21 mouse cellular contexts compared by ENCODE assay signal in genomic region chr17:71935336-71935735, GRCm38 (mm10).
"Had no signal": no experiment of that assay in that cellular context is flagged by ENCODE, and none has a peak within 500 bp of the region (broad histone marks: within the 10 kb centered on the region; RNA-seq: fewer than 3 reads in every experiment).

No protein-coding gene starts in this region.

- H3K27ac ChIP-seq: gastrocnemius, adult 2 months; heart, adult 2 months; heart, embryonic 13.5 days; heart, embryonic 15.5 days; hindbrain, embryonic 10.5 days; hindbrain, embryonic 12.5 days; hindbrain, embryonic 14.5 days; intestine, embryonic 15.5 days; layer of hippocampus, adult 2 months; left cerebral cortex, adult 2 months; limb, embryonic 10.5 days; limb, embryonic 12.5 days; liver, embryonic 13.5 days; liver, embryonic 15.5 days had no signal

- DNase-seq: gastrocnemius, adult 2 months; gastrocnemius, postnatal 10 days; gastrocnemius, postnatal 25 days; heart, adult 2 months; heart, postnatal 14 days; heart, postnatal 36 days; kidney, postnatal 25 days; liver; liver, embryonic 13.5 days; liver, postnatal 0 days had no signal

- H3K4me1 ChIP-seq: heart, embryonic 13.5 days; heart, embryonic 15.5 days; intestine, embryonic 15.5 days; limb, embryonic 10.5 days; limb, embryonic 12.5 days; liver, embryonic 13.5 days; liver, embryonic 15.5 days had no signal

- H3K27me3 ChIP-seq: heart, embryonic 13.5 days; heart, embryonic 15.5 days; hindbrain, embryonic 12.5 days; intestine, embryonic 15.5 days; limb, embryonic 12.5 days; liver, embryonic 13.5 days; liver, embryonic 15.5 days had no signal

- H3K4me3 ChIP-seq: gastrocnemius, adult 2 months; heart, adult 2 months; heart, embryonic 13.5 days; heart, embryonic 15.5 days; hindbrain, embryonic 10.5 days; hindbrain, embryonic 12.5 days; intestine, embryonic 15.5 days; layer of hippocampus, adult 2 months; left cerebral cortex, adult 2 months; limb, embryonic 10.5 days; limb, embryonic 12.5 days; liver, embryonic 13.5 days; liver, embryonic 15.5 days had no signal

- H3K36me3 ChIP-seq: heart, embryonic 13.5 days; heart, embryonic 15.5 days; hindbrain, embryonic 10.5 days; hindbrain, embryonic 12.5 days; intestine, embryonic 15.5 days; limb, embryonic 10.5 days; limb, embryonic 12.5 days; liver, embryonic 13.5 days; liver, embryonic 15.5 days had no signal
